Mouse (Mus musculus): ENCODE measurements around the gene Spint3. TPM values are rescaled to one million over a fixed set of nuclear protein-coding genes. Genes with fewer than 3 reads are reported as not detected.

The Spint3 gene
- total RNA-seq, 1 experiment from 2014 or later, result not detected

- DNase-seq, result no peak
Observed at GRCm38 (mm10) chr2:164549963-164550894, 23.0 kb downstream of the Spint3 start.

- DNase-seq, result no peak
Observed at GRCm38 (mm10) chr2:164549338-164549737, 23.9 kb downstream of the Spint3 start.

- no peak for DNase-seq
Observed at GRCm38 (mm10) chr2:164544454-164545097, 28.7 kb downstream of the Spint3 start.

GRCm38 (mm10) chr2:164543745-164544144 is 29.5 kb downstream of the Spint3 start:
- no peak for DNase-seq

- DNase-seq, result no peak
Observed at GRCm38 (mm10) chr2:164542598-164542997, 30.7 kb downstream of the Spint3 start.

GRCm38 (mm10) chr2:164542132-164542531 is 31.1 kb downstream of the Spint3 start:
- DNase-seq, result no peak

- no peak for DNase-seq
Observed at GRCm38 (mm10) chr2:164540652-164541427, 32.4 kb downstream of the Spint3 start.

GRCm38 (mm10) chr2:164537003-164537402 is 36.3 kb downstream of the Spint3 start:
- no peak for DNase-seq

GRCm38 (mm10) chr2:164534315-164534714 is 38.9 kb downstream of the Spint3 start:
- no peak for DNase-seq

- peak; percentile 65 for DNase-seq
Observed at GRCm38 (mm10) chr2:164531169-164531568, 42.1 kb downstream of the Spint3 start.

GRCm38 (mm10) chr2:164528557-164528956 is 44.7 kb downstream of the Spint3 start:
- no peak for DNase-seq

GRCm38 (mm10) chr2:164523301-164523773 is 49.9 kb downstream of the Spint3 start:
- no peak for DNase-seq

- no peak for DNase-seq
Observed at GRCm38 (mm10) chr2:164522280-164522679, 51.0 kb downstream of the Spint3 start.

- DNase-seq, result no peak
Observed at GRCm38 (mm10) chr2:164521841-164522240, 51.4 kb downstream of the Spint3 start.

GRCm38 (mm10) chr2:164520782-164521181 is 52.5 kb downstream of the Spint3 start:
- DNase-seq, result peak; percentile 60

Other genes with a start within 250 kb of the Spint3 start
- gene Svs5, start 240.7 kb downstream of the Spint3 start, total RNA-seq (2021), result 0.73 and 3.9 TPM in 2 replicates
- 5.2 and 7.9 TPM in 2 replicates for gene Slpi, start 184.4 kb downstream of the Spint3 start, total RNA-seq (2021)
- gene Rbpjl, start 170.3 kb downstream of the Spint3 start, total RNA-seq (2021), result not detected in 2 replicates
- gene Matn4, start 168.3 kb downstream of the Spint3 start, total RNA-seq (2021), result 0.73 and 1.3 TPM in 2 replicates
- gene Sdc4, start 129.6 kb downstream of the Spint3 start, total RNA-seq (2021), result 75.1 and 82.0 TPM in 2 replicates
- 27.0 and 30.0 TPM in 2 replicates for gene Sys1, start 116.5 kb downstream of the Spint3 start, total RNA-seq (2021)
- 4.0 TPM in 1 of 2 replicates, not detected in the other for gene Gm20458, start 112.5 kb downstream of the Spint3 start, total RNA-seq (2021)
- not detected in 2 replicates for gene Trp53tg5, start 99.7 kb downstream of the Spint3 start, total RNA-seq (2021)
- 6.3 and 6.4 TPM in 2 replicates for gene Dbndd2, start 87.4 kb downstream of the Spint3 start, total RNA-seq (2021)
- gene Pigt, start 75.9 kb downstream of the Spint3 start, total RNA-seq (2021), result 98.3 and 99.7 TPM in 2 replicates
- not detected in 2 replicates for gene Wfdc2, start 11.0 kb downstream of the Spint3 start, total RNA-seq (2021)
- gene Wfdc6a, start 12.0 kb upstream of the Spint3 start, total RNA-seq (2021), result 0.58 TPM in 1 of 2 replicates, not detected in the other
- gene Eppin, start 20.1 kb upstream of the Spint3 start, total RNA-seq (2021), result not detected in 2 replicates
- gene Wfdc6b, start 40.1 kb upstream of the Spint3 start, total RNA-seq (2021), result not detected in 2 replicates
- gene Wfdc8, start 40.2 kb upstream of the Spint3 start, total RNA-seq (2021), result not detected in 2 replicates
- gene Wfdc16, start 65.3 kb upstream of the Spint3 start, total RNA-seq (2021), result not detected in 2 replicates
- not detected in 2 replicates for gene Wfdc10, start 82.6 kb upstream of the Spint3 start, total RNA-seq (2021)
- gene Wfdc9, start 83.1 kb upstream of the Spint3 start, total RNA-seq (2021), result not detected in 2 replicates
- gene Wfdc11, start 100.6 kb upstream of the Spint3 start, total RNA-seq (2021), result not detected in 2 replicates
- gene Wfdc13, start 111.6 kb upstream of the Spint3 start, total RNA-seq (2021), result not detected in 2 replicates
- gene Spint4, start 125.0 kb upstream of the Spint3 start, total RNA-seq (2021), result not detected in 2 replicates
- not detected in 2 replicates for gene Spint5, start 141.8 kb upstream of the Spint3 start, total RNA-seq (2021)
- gene Wfdc3, start 172.5 kb upstream of the Spint3 start, total RNA-seq (2021), result 0.39 and 0.57 TPM in 2 replicates
- 43.5 and 45.3 TPM in 2 replicates for gene Dnttip1, start 172.5 kb upstream of the Spint3 start, total RNA-seq (2021)
- gene Ube2c, start 196.4 kb upstream of the Spint3 start, total RNA-seq (2021), result 9.9 and 14.1 TPM in 2 replicates
- not detected in 2 replicates for gene Tnnc2, start 206.5 kb upstream of the Spint3 start, total RNA-seq (2021)
- 36.6 and 50.0 TPM in 2 replicates for gene Snx21, start 212.4 kb upstream of the Spint3 start, total RNA-seq (2021)
- gene Acot8, start 231.4 kb upstream of the Spint3 start, total RNA-seq (2021), result 28.9 and 36.0 TPM in 2 replicates
- gene Zswim3, start 231.6 kb upstream of the Spint3 start, total RNA-seq (2021), result 4.3 and 5.5 TPM in 2 replicates
- gene Zswim1, start 249.2 kb upstream of the Spint3 start, total RNA-seq (2021), result 11.9 and 14.2 TPM in 2 replicates

Measured in adrenal gland, postnatal 25 days (tissue).